Mouse (Mus musculus) kidney, postnatal 0 days (tissue): ENCODE data around the gene Bckdhb. TPM values are rescaled to one million over a fixed set of nuclear protein-coding genes. Genes with fewer than 3 reads are reported as not detected.

ENCODE experiments used
- ATAC-seq: fragments of 200-750 bp; cut with Nextera tagmentation; replicated peaks from 2 replicates; pipeline ENCODE4 v1.8.0; 2017; ENCODE audit warnings: low read depth, moderate number of reproducible peaks, moderate TSS enrichment, moderate library complexity; ENCODE audit not compliant: low FRiP score
- DNase-seq: peaks from one replicate; pipeline ENCODE4 v3.0.0-alpha.2; 2016; ENCODE audit warnings: low spot score
- H3K27ac ChIP-seq: fragments of 300-500 bp; sonication (generic); 2 replicates; pipeline ENCODE4 v1.5.1; 2014; ENCODE audit warnings: mild to moderate bottlenecking
- H3K27me3 ChIP-seq: fragments of 300-500 bp; sonication (generic); 2 replicates; pipeline ENCODE4 v1.6.1; 2014; ENCODE audit warnings: low read length, mixed read lengths; ENCODE audit not compliant: insufficient read depth
- H3K36me3 ChIP-seq: fragments of 300-500 bp; sonication (generic); 2 replicates; pipeline ENCODE4 v1.6.1; 2014; ENCODE audit warnings: low read length, mixed read lengths; ENCODE audit not compliant: insufficient read depth
- H3K4me1 ChIP-seq: fragments of 300-500 bp; sonication (generic); replicated peaks from 2 replicates; pipeline ENCODE4 v1.6.1; 2014; ENCODE audit warnings: antibody characterized with exemption, low read length, mixed read lengths; ENCODE audit not compliant: insufficient read depth
- H3K4me2 ChIP-seq: fragments of 300-500 bp; sonication (generic); 2 replicates; pipeline ENCODE4 v1.6.1; 2014; ENCODE audit warnings: mild to moderate bottlenecking, low read length, moderate library complexity, mixed read lengths
- H3K4me3 ChIP-seq: fragments of 300-500 bp; sonication (generic); replicated peaks from 2 replicates; pipeline ENCODE4 v1.5.1; 2014; ENCODE audit warnings: low read depth, low read length
- H3K9ac ChIP-seq: fragments of 300-500 bp; sonication (generic); 2 replicates; pipeline ENCODE4 v1.6.1; 2014; ENCODE audit warnings: low read depth, low read length
- H3K9me3 ChIP-seq: fragments of 300-500 bp; sonication (generic); replicated peaks from 2 replicates; pipeline ENCODE4 v1.6.1; 2016; ENCODE audit warnings: low read length, inconsistent platforms, mixed read lengths
- CTCF ChIP-seq: IDR thresholded peaks from 2 replicates; pipeline ENCODE4 v1.5.1; 2016; ENCODE audit warnings: antibody characterized with exemption, low read depth, mild to moderate bottlenecking, moderate library complexity
- WGBS: fragments of 180-500 bp; shearing (Covaris S2); extraction: QIAGEN DNeasy Blood & Tissue Kit; methylation state at CpG from one replicate; pipeline ENCODE4 v1.1.7; 2014; 5-methylcytosine and 5-hydroxymethylcytosine counted together
- polyA plus RNA-seq: library from polyadenylated mRNA; unstranded; fragments of >200 nt; fragmentation: Nextera tagmentation; extraction: Ambion mirVana; gene quantifications from 2 replicates; pipeline ENCODE4 v1.2.1, GENCODE M21; 2015

Bckdhb gene
- polyA plus RNA-seq, 1 experiment from 2014 or later: 50.6 TPM

DNA sequence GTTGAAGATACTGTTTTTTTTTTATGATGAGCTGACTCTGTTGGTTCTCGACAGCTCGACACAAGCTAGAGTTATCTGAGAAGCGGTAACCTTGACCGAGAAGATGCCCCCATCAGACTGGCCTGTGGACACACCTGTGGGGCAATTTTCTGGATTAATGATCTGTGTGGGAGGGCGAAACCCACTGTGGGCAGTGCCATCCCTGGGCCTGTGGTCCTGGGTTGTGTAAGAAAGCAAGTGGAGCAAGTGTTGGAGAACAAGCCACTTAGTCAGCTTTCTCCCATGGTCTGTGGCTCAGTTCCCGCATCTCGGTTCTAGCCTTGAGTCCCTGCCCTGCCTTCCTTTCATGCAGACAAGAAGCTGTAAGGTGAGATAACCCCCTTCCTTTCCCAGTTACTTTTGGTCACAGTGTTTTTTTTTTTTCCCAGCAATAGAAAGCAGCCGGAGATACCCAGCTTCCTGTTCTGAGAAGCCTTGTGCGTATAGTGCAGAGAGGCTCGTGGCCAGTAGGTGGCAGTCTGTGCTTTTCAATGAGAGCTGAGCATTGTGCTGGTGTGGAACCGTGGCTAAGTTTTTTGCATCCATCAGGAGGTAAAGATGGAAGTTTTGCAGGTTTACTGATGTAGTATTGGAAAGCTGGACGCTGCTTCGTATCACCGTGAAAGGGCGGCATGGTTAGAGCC lies 31.8 kb downstream of the Bckdhb start:
- no peak overlapping the region for H3K4me2 ChIP-seq
- H3K9me3 ChIP-seq: no peaks in the 10 kb centered on the region
- 42% methylated on average over 15 of the region's 15 CpGs for WGBS
- peak; percentile 76; the same call in 1 of the 2 replicates for ATAC-seq
- H3K9ac ChIP-seq: no peak overlapping the region
- DNase-seq: peak; percentile 89
- H3K4me1 ChIP-seq: no peaks in the 10 kb centered on the region
- H3K4me3 ChIP-seq: no peak overlapping the region
- no peaks in the 10 kb centered on the region for H3K36me3 ChIP-seq
- H3K27me3 ChIP-seq: no peaks in the 10 kb centered on the region
- peak; percentile 94 for TF ChIP-seq CTCF
- no peak overlapping the region for H3K27ac ChIP-seq

DNA sequence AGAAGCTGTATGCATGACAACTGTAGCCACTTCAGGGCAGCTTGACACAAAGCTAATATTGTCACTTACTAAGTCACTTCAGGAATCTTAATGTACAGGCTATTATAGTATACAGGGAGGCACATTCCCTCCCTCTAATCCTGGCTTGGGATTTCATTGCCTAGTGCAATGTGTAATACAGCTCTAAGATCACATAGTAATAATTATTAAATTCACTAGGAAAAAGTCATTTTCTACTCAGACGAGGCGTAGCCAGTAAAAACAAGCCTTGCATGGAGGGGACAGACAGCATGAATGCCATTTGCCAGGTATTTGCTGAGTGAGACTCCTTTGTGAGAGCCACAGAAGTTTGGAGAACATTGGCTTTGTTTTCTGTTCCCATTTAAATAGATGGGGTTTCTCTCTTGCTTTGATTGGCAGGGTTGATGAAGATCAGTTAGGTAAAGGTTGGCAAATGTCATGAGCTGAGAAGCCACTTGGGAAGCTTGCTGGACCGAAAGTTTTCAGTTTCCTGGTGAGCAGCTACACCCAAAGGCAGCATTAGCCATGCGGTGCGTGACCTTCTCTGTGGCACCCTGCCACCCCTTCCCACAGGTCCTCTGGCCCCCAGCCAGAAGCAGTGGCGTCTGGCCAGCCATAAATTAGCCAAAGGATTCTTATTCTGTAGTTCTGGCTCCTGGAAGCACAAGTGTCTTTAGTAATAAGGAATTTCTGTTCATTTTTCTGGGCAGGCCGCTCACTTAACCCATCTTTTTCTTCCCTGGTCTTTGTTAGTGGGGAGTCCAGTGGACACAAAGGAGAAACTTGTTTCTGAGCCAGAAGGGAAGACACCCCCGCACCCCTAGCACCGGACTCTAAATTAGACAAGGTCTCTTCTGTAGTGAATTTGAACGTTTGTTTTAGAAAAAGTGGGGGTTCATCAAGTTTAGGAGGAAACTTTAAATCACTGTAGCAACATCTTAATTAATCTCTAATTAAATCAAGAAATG lies 37.4 kb downstream of the Bckdhb start:
- WGBS: 37% methylated on average over 10 of the region's 10 CpGs
- Histone ChIP-seq H3K36me3 (no peaks in the 10 kb centered on the region), H3K4me1 (peaks cover 3% of the 10 kb centered on the region; the same call in 1 of the 2 replicates), H3K4me2 (no peak overlapping the region), H3K9ac (no peak overlapping the region), H3K27me3 (no peaks in the 10 kb centered on the region), H3K4me3 (no peak overlapping the region), H3K27ac (no peak overlapping the region), H3K9me3 (no peaks in the 10 kb centered on the region)
- ATAC-seq: no peak
- TF ChIP-seq CTCF: no peak
- DNase-seq: no peak

GRCm38 (mm10) chr9:83963296-83963695 lies 38.4 kb downstream of the Bckdhb start:
- WGBS: 43% methylated on average over 10 of the region's 10 CpGs
- Histone ChIP-seq H3K4me1 (peaks cover 3% of the 10 kb centered on the region; the same call in 1 of the 2 replicates), H3K9ac (no peak overlapping the region), H3K9me3 (no peaks in the 10 kb centered on the region), H3K4me3 (no peak overlapping the region), H3K27ac (no peak overlapping the region), H3K27me3 (no peaks in the 10 kb centered on the region), H3K4me2 (no peak overlapping the region), H3K36me3 (no peaks in the 10 kb centered on the region)
- DNase-seq (no peak), ATAC-seq (no peak; the same call in 1 of the 2 replicates)
- TF ChIP-seq CTCF: no peak

- H3K27ac ChIP-seq: no peak overlapping the region
Observed at GRCm38 (mm10) chr9:83964376-83964775, 39.4 kb downstream of the Bckdhb start.

GRCm38 (mm10) chr9:83967439-83968050 lies 42.6 kb downstream of the Bckdhb start:
- peaks cover 1% of the 10 kb centered on the region; the same call in 1 of the 2 replicates for H3K4me1 ChIP-seq
- H3K4me3 ChIP-seq: no peak overlapping the region
- ATAC-seq (no peak), DNase-seq (no peak)
- no peak overlapping the region for H3K27ac ChIP-seq
- no peaks in the 10 kb centered on the region for H3K36me3 ChIP-seq
- H3K4me2 ChIP-seq: no peak overlapping the region
- H3K9me3 ChIP-seq: no peaks in the 10 kb centered on the region
- 91% methylated on average over 9 of the region's 9 CpGs for WGBS
- TF ChIP-seq CTCF: no peak
- H3K27me3 ChIP-seq: no peaks in the 10 kb centered on the region
- H3K9ac ChIP-seq: no peak overlapping the region

More at GRCm38 (mm10) chr9:83964376-83964775, 39.4 kb downstream of the Bckdhb start:
- no peak for TF ChIP-seq CTCF
- 84% methylated on average over 4 of the region's 4 CpGs for WGBS
- ATAC-seq (no peak), DNase-seq (no peak)
- H3K36me3 ChIP-seq: no peaks in the 10 kb centered on the region
- H3K4me2 ChIP-seq: no peak overlapping the region
- peaks cover 3% of the 10 kb centered on the region; the same call in 1 of the 2 replicates for H3K4me1 ChIP-seq
- no peak overlapping the region for H3K4me3 ChIP-seq
- no peaks in the 10 kb centered on the region for H3K9me3 ChIP-seq
- H3K9ac ChIP-seq: no peak overlapping the region
- H3K27me3 ChIP-seq: no peaks in the 10 kb centered on the region

GRCm38 (mm10) chr9:83969326-83969725 lies 44.4 kb downstream of the Bckdhb start:
- no peak for DNase-seq
- no peak for TF ChIP-seq CTCF
- no peaks in the 10 kb centered on the region for H3K27me3 ChIP-seq
- no peak overlapping the region for H3K27ac ChIP-seq
- H3K9ac ChIP-seq: no peak overlapping the region
- H3K36me3 ChIP-seq: no peaks in the 10 kb centered on the region
- H3K4me2 ChIP-seq: no peak overlapping the region
- no peaks in the 10 kb centered on the region for H3K4me1 ChIP-seq
- no peaks in the 10 kb centered on the region for H3K9me3 ChIP-seq
- 78% methylated on average over 7 of the region's 7 CpGs for WGBS
- H3K4me3 ChIP-seq: no peak overlapping the region
- ATAC-seq: no peak
